Mouse (Mus musculus): ENCODE results near the gene Ralgds.

DNA sequence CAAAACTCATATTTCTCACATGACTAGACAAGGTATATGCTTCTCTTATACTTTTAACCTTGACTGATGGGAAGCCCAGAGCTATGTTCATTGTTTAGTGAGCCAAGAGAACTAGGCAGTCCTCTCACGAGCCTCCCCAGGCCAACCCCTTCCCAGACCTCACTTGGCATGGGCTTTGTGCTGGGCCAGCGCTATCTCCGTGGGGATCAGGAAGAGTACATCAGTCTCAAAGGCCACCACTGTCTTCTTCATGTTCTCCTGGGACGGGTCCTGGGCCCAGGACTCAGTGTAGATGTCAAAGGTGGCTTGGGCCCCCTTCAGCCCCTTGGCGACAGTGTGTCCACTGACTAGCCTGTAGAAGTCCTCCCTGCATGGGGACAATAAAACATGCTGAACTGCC lies 44.5 kb downstream of the Ralgds start:
- TF ChIP-seq CTCF (IDR thresholded peaks at IDR 0.05; ENCODE audit: borderline replicate concordance, insufficient read depth, low read depth, low read length) (no peak), POLR2A (IDR thresholded peaks at IDR 0.05; ENCODE audit: borderline replicate concordance, insufficient read depth, low read length) (no peak)
